Mouse (Mus musculus) liver, embryonic 14.5 days (tissue): ENCODE data around the gene Dnm2.

ENCODE experiments used
- CTCF ChIP-seq: IDR thresholded peaks from 2 replicates; pipeline ENCODE4 v1.5.1; 2016; ENCODE audit warnings: antibody characterized with exemption, low read depth, control low read depth
- EP300 ChIP-seq: IDR thresholded peaks from 2 replicates; pipeline ENCODE4 v1.6.1; 2016; ENCODE audit warnings: antibody characterized with exemption, low read depth

DNA sequence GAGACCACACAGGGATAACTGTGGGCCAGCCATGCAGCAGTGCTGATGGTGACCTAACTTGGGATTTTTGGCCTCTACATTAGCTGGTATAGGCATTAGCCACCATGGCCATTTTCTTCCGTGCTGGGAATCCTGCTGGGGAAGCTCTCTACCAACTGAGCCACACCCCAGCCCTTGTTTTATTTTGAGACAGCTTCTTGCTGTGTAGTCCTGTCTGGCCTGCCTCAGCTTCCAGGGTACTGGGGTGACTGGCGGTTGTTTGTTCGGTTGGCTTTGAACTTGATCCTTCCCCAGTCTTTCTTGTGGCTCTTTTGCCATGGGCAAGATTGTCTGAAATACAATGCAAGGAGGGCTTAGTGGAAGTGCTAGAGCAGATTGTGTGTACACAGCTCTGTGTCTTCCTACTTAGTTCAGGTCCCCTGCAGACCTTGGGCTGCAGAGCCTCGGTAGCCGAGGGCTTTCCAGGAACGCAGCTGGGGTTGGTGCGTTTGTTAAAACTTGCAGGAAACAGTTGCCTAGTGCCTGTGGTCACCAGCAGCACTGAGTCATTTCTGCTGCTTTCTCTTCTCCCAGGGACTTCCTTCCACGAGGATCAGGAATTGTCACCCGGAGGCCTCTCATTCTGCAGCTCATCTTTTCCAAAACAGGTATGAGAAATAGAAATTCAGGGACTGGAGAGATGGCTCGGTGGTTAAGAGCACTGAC is 32.4 kb downstream of the Dnm2 start:
- TF ChIP-seq EP300, result no peak
- TF ChIP-seq CTCF, result no peak
